Mouse (Mus musculus) granulocyte monocyte progenitor cell, adult 5-6 weeks (primary cell): ENCODE data around the gene Retreg3. TPM values are rescaled to one million over a fixed set of nuclear protein-coding genes. Genes with fewer than 3 reads are reported as not detected.

Experiments
- ATAC-seq: replicated peaks from 2 replicates; pipeline ENCODE4 v1.8.0; 2016; ENCODE audit warnings: mild to moderate bottlenecking, moderate TSS enrichment, inconsistent platforms; ENCODE audit not compliant: poor library complexity, severe bottlenecking
- total RNA-seq, 2 experiments: library from RNA; stranded (forward) in 1 of 2; stranded (reverse) in 1 of 2; fragments of 200-712, 200-1000 nt in 1 of 2; fragments of >200 nt in 1 of 2; fragmentation: Nextera tagmentation in 1 of 2; gene quantifications; 2 replicates each; pipeline ENCODE4 v1.2.3; 2014 to 2017

Retreg3 gene
- total RNA-seq, 2 experiments from 2014 or later = 12.3 to 20.0 TPM

GRCm38 (mm10) chr11:101058726-101059125, 61.0 kb downstream of the Retreg3 start:
- ATAC-seq = no peak

- ATAC-seq = peak; percentile 56
These were observed 61.8 kb downstream of the Retreg3 start for GRCm38 (mm10) chr11:101057860-101058259.

GRCm38 (mm10) chr11:101056885-101057284, 62.8 kb downstream of the Retreg3 start:
- ATAC-seq = no peak

GRCm38 (mm10) chr11:101055418-101055817, 64.3 kb downstream of the Retreg3 start:
- ATAC-seq = no peak

- no peak for ATAC-seq
These were observed 65.7 kb downstream of the Retreg3 start for GRCm38 (mm10) chr11:101053974-101054373.

GRCm38 (mm10) chr11:101052751-101053473, 66.8 kb downstream of the Retreg3 start:
- peak; percentile 21; the same call in 1 of the 2 replicates for ATAC-seq

- no peak for ATAC-seq
These were observed 68.1 kb downstream of the Retreg3 start for GRCm38 (mm10) chr11:101051617-101052016.

GRCm38 (mm10) chr11:101051051-101051493, 68.6 kb downstream of the Retreg3 start:
- ATAC-seq = no peak

GRCm38 (mm10) chr11:101050359-101050758, 69.3 kb downstream of the Retreg3 start:
- ATAC-seq = no peak

- 0 out of 2 replicates have a peak, but pooled peaks have one; percentile 25 for ATAC-seq
These were observed 72.2 kb downstream of the Retreg3 start for GRCm38 (mm10) chr11:101047502-101047901.

- no peak for ATAC-seq
These were observed 73.3 kb downstream of the Retreg3 start for GRCm38 (mm10) chr11:101046440-101046839.

Other genes starting within 250 kb of the Retreg3 start
- gene Stat3, start 180.4 kb downstream of the Retreg3 start, total RNA-seq (2014; fragmentation: Nextera tagmentation) = 51.6 and 54.7 TPM in 2 replicates
- 52.1 and 80.7 TPM in 2 replicates for gene Stat3, start 180.4 kb downstream of the Retreg3 start, total RNA-seq (2017)
- 1.1 and 1.5 TPM in 2 replicates for gene Cavin1, start 149.0 kb downstream of the Retreg3 start, total RNA-seq (2014; fragmentation: Nextera tagmentation)
- gene Cavin1, start 149.0 kb downstream of the Retreg3 start, total RNA-seq (2017) = 0.93 and 1.6 TPM in 2 replicates
- 42.7 and 66.2 TPM in 2 replicates for gene Atp6v0a1, start 110.4 kb downstream of the Retreg3 start, total RNA-seq (2014; fragmentation: Nextera tagmentation)
- 16.8 and 17.9 TPM in 2 replicates for gene Atp6v0a1, start 110.4 kb downstream of the Retreg3 start, total RNA-seq (2017)
- gene Naglu, start 49.9 kb downstream of the Retreg3 start, total RNA-seq (2014; fragmentation: Nextera tagmentation) = 9.3 and 15.7 TPM in 2 replicates
- gene Naglu, start 49.9 kb downstream of the Retreg3 start, total RNA-seq (2017) = 12.7 and 13.7 TPM in 2 replicates
- gene Hsd17b1, start 41.5 kb downstream of the Retreg3 start, total RNA-seq (2014; fragmentation: Nextera tagmentation) = 1.5 and 12.9 TPM in 2 replicates
- 7.4 and 8.2 TPM in 2 replicates for gene Hsd17b1, start 41.5 kb downstream of the Retreg3 start, total RNA-seq (2017)
- gene Coasy, start 37.3 kb downstream of the Retreg3 start, total RNA-seq (2014; fragmentation: Nextera tagmentation) = 26.8 and 35.8 TPM in 2 replicates
- 30.5 and 32.2 TPM in 2 replicates for gene Coasy, start 37.3 kb downstream of the Retreg3 start, total RNA-seq (2017)
- 76.1 and 81.6 TPM in 2 replicates for gene Mlx, start 32.6 kb downstream of the Retreg3 start, total RNA-seq (2014; fragmentation: Nextera tagmentation)
- gene Mlx, start 32.6 kb downstream of the Retreg3 start, total RNA-seq (2017) = 68.2 and 82.4 TPM in 2 replicates
- gene Psmc3ip, start 24.5 kb downstream of the Retreg3 start, total RNA-seq (2014; fragmentation: Nextera tagmentation) = 51.8 and 62.8 TPM in 2 replicates
- gene Psmc3ip, start 24.5 kb downstream of the Retreg3 start, total RNA-seq (2017) = 42.9 and 63.5 TPM in 2 replicates
- 27.6 and 53.4 TPM in 2 replicates for gene Tubg1, start within 50 bp of the Retreg3 start, total RNA-seq (2014; fragmentation: Nextera tagmentation)
- 25.8 and 43.7 TPM in 2 replicates for gene Tubg1, start within 50 bp of the Retreg3 start, total RNA-seq (2017)
- not detected in 2 replicates for gene Tubg2, start 36.0 kb upstream of the Retreg3 start, total RNA-seq (2014; fragmentation: Nextera tagmentation)
- not detected in 2 replicates for gene Tubg2, start 36.0 kb upstream of the Retreg3 start, total RNA-seq (2017)
- gene Cntnap1, start 50.6 kb upstream of the Retreg3 start, total RNA-seq (2014; fragmentation: Nextera tagmentation) = 0.41 and 0.83 TPM in 2 replicates
- gene Cntnap1, start 50.6 kb upstream of the Retreg3 start, total RNA-seq (2017) = 0.36 and 0.65 TPM in 2 replicates
- gene Plekhh3, start 51.5 kb upstream of the Retreg3 start, total RNA-seq (2014; fragmentation: Nextera tagmentation) = 1.4 TPM in 1 of 2 replicates, not detected in the other
- gene Plekhh3, start 51.5 kb upstream of the Retreg3 start, total RNA-seq (2017) = 0.47 TPM in 1 of 2 replicates, not detected in the other
- not detected in 2 replicates for gene Ccr10, start 55.5 kb upstream of the Retreg3 start, total RNA-seq (2014; fragmentation: Nextera tagmentation)
- gene Ccr10, start 55.5 kb upstream of the Retreg3 start, total RNA-seq (2017) = 0.09 TPM in 1 of 2 replicates, not detected in the other
- 15.2 and 31.0 TPM in 2 replicates for gene Ezh1, start 106.6 kb upstream of the Retreg3 start, total RNA-seq (2014; fragmentation: Nextera tagmentation)
- 13.6 and 17.7 TPM in 2 replicates for gene Ezh1, start 106.6 kb upstream of the Retreg3 start, total RNA-seq (2017)
- not detected in 2 replicates for gene Ramp2, start 126.1 kb upstream of the Retreg3 start, total RNA-seq (2014; fragmentation: Nextera tagmentation)
- 0.98 and 1.4 TPM in 2 replicates for gene Ramp2, start 126.1 kb upstream of the Retreg3 start, total RNA-seq (2017)
- 176 and 203 TPM in 2 replicates for gene Vps25, start 133.8 kb upstream of the Retreg3 start, total RNA-seq (2014; fragmentation: Nextera tagmentation)
- 76.7 and 80.4 TPM in 2 replicates for gene Vps25, start 133.8 kb upstream of the Retreg3 start, total RNA-seq (2017)
- not detected in 2 replicates for gene Wnk4, start 140.7 kb upstream of the Retreg3 start, total RNA-seq (2014; fragmentation: Nextera tagmentation)
- 2.6 TPM in 1 of 2 replicates, not detected in the other for gene Wnk4, start 140.7 kb upstream of the Retreg3 start, total RNA-seq (2017)
- gene Cntd1, start 159.1 kb upstream of the Retreg3 start, total RNA-seq (2014; fragmentation: Nextera tagmentation) = not detected in 2 replicates
- 0.72 and 3.3 TPM in 2 replicates for gene Cntd1, start 159.1 kb upstream of the Retreg3 start, total RNA-seq (2017)
- gene Coa3, start 159.2 kb upstream of the Retreg3 start, total RNA-seq (2014; fragmentation: Nextera tagmentation) = 53.2 and 61.3 TPM in 2 replicates
- 32.3 and 35.5 TPM in 2 replicates for gene Coa3, start 159.2 kb upstream of the Retreg3 start, total RNA-seq (2017)
- gene Becn1, start 182.4 kb upstream of the Retreg3 start, total RNA-seq (2014; fragmentation: Nextera tagmentation) = 58.4 and 81.1 TPM in 2 replicates
- 177 and 214 TPM in 2 replicates for gene Becn1, start 182.4 kb upstream of the Retreg3 start, total RNA-seq (2017)
- gene Psme3, start 196.3 kb upstream of the Retreg3 start, total RNA-seq (2014; fragmentation: Nextera tagmentation) = 163 and 205 TPM in 2 replicates
- gene Psme3, start 196.3 kb upstream of the Retreg3 start, total RNA-seq (2017) = 121 and 138 TPM in 2 replicates
- 2.8 and 3.7 TPM in 2 replicates for gene Aoc2, start 205.2 kb upstream of the Retreg3 start, total RNA-seq (2014; fragmentation: Nextera tagmentation)
- gene Aoc2, start 205.2 kb upstream of the Retreg3 start, total RNA-seq (2017) = 1.8 and 2.0 TPM in 2 replicates
- gene Aoc3, start 210.7 kb upstream of the Retreg3 start, total RNA-seq (2014; fragmentation: Nextera tagmentation) = not detected in 2 replicates
- not detected in 2 replicates for gene Aoc3, start 210.7 kb upstream of the Retreg3 start, total RNA-seq (2017)
- not detected in 2 replicates for gene G6pc, start 247.7 kb upstream of the Retreg3 start, total RNA-seq (2014; fragmentation: Nextera tagmentation)
- gene G6pc, start 247.7 kb upstream of the Retreg3 start, total RNA-seq (2017) = not detected in 2 replicates